Mouse (Mus musculus): ENCODE measurements around the gene Ube2o. TPM values are rescaled to one million over a fixed set of nuclear protein-coding genes. Genes with fewer than 3 reads are reported as not detected.
A peak's percentile ranks its signal among the peaks of the same experiment; 100 is the strongest.

Gene Ube2o
- total RNA-seq, 2 experiments from 2014 or later = 32.6 to 39.0 TPM

- peak in 1 of 2 experiments; percentile 36 for DNase-seq (ENCODE audit: low spot score in 2 of 2)
Measured at GRCm38 (mm10) chr11:116489771-116490231, 91.4 kb downstream of the Ube2o start.

- no peak for DNase-seq (ENCODE audit: low spot score in 2 of 2)
Measured at GRCm38 (mm10) chr11:116488693-116489375, 92.4 kb downstream of the Ube2o start.

GRCm38 (mm10) chr11:116488207-116488606 lies 93.0 kb downstream of the Ube2o start:
- no peak for DNase-seq (ENCODE audit: low spot score in 2 of 2)

Other genes starting within 250 kb of the Ube2o start
- gene Foxj1, start 246.0 kb downstream of the Ube2o start, total RNA-seq (2021) = under 1 TPM; 0.37 to 0.90 TPM
- gene Rnf157, start 168.4 kb downstream of the Ube2o start, total RNA-seq (2021) = 10 to 100 TPM; 20.0 to 22.0 TPM
- gene Ubald2, start 147.4 kb downstream of the Ube2o start, total RNA-seq (2021) = 10 to 100 TPM; 62.1 to 63.9 TPM
- gene Qrich2, start 115.2 kb downstream of the Ube2o start, total RNA-seq (2021) = under 1 TPM in 1 of 2 experiments, not detected in 1; 0.14 TPM
- 100 to 1,000 TPM in 1 of 2 experiments, 10 to 100 TPM in 1; 95.7 to 103 TPM for gene Prpsap1, start 87.2 kb downstream of the Ube2o start, total RNA-seq (2021)
- 1 to 10 TPM; 5.3 to 6.0 TPM for gene Sphk1, start 50.5 kb downstream of the Ube2o start, total RNA-seq (2021)
- gene Aanat, start 5.0 kb upstream of the Ube2o start, total RNA-seq (2021) = not detected
- 10 to 100 TPM; 18.0 TPM for gene Rhbdf2, start 45.6 kb upstream of the Ube2o start, total RNA-seq (2021)
- gene Prcd, start 72.1 kb upstream of the Ube2o start, total RNA-seq (2021) = 1 to 10 TPM; 5.2 to 5.5 TPM
- 10 to 100 TPM; 39.7 to 43.6 TPM for gene Cygb, start 72.9 kb upstream of the Ube2o start, total RNA-seq (2021)
- gene St6galnac1, start 194.1 kb upstream of the Ube2o start, total RNA-seq (2021) = under 1 TPM; 0.17 to 0.37 TPM
- gene Mxra7, start 246.6 kb upstream of the Ube2o start, total RNA-seq (2021) = 10 to 100 TPM; 53.5 to 64.9 TPM

Data from adrenal gland, postnatal 4 days (tissue).